Comparison of ENCODE assay signal across 9 mouse cellular contexts in the genomic region with DNA sequence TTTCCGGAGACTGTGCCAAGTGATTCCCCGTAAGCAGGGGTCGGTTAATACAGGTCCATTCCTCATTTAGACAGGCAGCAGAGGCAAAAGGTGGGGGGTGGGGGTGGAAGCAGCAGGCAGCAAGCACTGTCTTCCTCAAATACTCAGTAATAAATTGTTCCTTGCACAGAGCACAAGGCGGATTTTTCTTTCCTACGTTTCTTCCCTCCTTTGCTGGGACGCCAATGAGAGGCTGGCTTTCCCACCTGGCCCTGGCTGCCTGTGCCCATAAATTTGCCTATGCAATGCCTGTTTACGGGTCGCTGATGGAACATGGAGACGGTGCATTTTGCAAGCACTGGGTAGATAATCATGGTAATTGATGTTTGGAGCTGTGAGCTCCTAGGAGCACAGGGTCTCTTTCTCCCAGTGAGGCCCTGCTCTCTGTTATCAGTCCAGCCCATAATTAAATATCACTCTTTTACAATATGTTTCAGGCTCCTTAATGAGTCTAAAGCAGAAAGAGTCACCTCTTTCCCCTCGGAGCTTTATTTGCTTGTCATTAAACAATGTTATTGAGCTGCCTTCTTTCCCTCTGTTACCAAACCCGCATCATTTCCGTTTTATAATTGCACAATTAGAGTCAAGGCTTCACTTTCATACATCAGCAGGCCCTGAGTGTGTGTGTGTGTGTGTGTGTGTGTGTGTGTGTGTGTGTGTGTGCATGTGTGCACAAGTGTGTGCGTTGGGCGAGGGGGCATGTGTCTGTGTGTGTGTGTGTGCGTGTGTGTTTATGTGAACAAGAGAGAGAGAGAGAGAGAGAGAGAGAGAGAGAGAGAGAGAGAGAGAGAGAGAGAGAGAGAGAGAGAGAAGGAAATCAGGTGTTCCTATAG.
DNase-seq lines count a peak whose midpoint lies in the region; ATAC-seq and TF ChIP-seq lines count a peak whose summit lies in the region.
"Had no signal": no experiment of that assay in that cellular context is flagged by ENCODE, and none has a peak within 500 bp of the region (broad histone marks: within the 10 kb centered on the region; RNA-seq: fewer than 3 reads in every experiment).

No protein-coding gene starts in this region.

- intact Hi-C loops in left cerebral cortex, postnatal 14 days (cut with DNase I): loop anchor here (5.0 to 10.0 kb wide), 3 partner anchors 341 to 1368 kb away; no protein-coding TSS in a partner anchor

- no peak overlapping the region for H3K4me2 ChIP-seq in stomach, embryonic 14.5 days (replicated peaks; ENCODE audit: low read depth, low read length)
- H3K4me2 ChIP-seq in stomach, postnatal 0 days (replicated peaks; ENCODE audit: low read depth): no peak overlapping the region
- H3K4me2 ChIP-seq in limb, embryonic 13.5 days (replicated peaks): peak overlapping the region; percentile 48
- H3K4me2 ChIP-seq: limb, embryonic 15.5 days had no signal

- no peaks in the 10 kb centered on the region for H3K4me1 ChIP-seq in stomach, embryonic 14.5 days (ENCODE audit: control insufficient read depth, insufficient read depth, low read length)
- no peaks in the 10 kb centered on the region for H3K4me1 ChIP-seq in stomach, postnatal 0 days (replicated peaks; ENCODE audit: control insufficient read depth, insufficient read depth)
- peaks cover 15% of the 10 kb centered on the region for H3K4me1 ChIP-seq in limb, embryonic 13.5 days

- no peak overlapping the region; the same call in 1 of the 2 replicates for H3K27ac ChIP-seq in stomach, embryonic 14.5 days (ENCODE audit: low read length)
- H3K27ac ChIP-seq in stomach, postnatal 0 days (replicated peaks): no peak overlapping the region
- no peak overlapping the region for H3K27ac ChIP-seq in limb, embryonic 13.5 days
- H3K27ac ChIP-seq: limb, embryonic 15.5 days had no signal

- 24% methylated on average over 14 of the region's 15 CpGs for whole genome bisulfite sequencing in stomach, embryonic 14.5 days
- 48% methylated on average over 15 of the region's 15 CpGs for WGBS in stomach, postnatal 0 days
- WGBS in limb, embryonic 13.5 days: 21% methylated on average over 15 of the region's 15 CpGs

- no peaks in the 10 kb centered on the region for H3K27me3 ChIP-seq in stomach, embryonic 14.5 days (ENCODE audit: control insufficient read depth, insufficient read depth, low read length)
- H3K27me3 ChIP-seq in stomach, postnatal 0 days (ENCODE audit: control insufficient read depth, insufficient read depth, low read length): no peaks in the 10 kb centered on the region
- peaks cover 6% of the 10 kb centered on the region; the same call in 1 of the 2 replicates for H3K27me3 ChIP-seq in limb, embryonic 13.5 days
- H3K27me3 ChIP-seq: limb, embryonic 15.5 days had no signal

- ATAC-seq in stomach, embryonic 14.5 days (ENCODE audit: insufficient number of reproducible peaks, insufficient read depth, low FRiP score, low read depth): peak; percentile 37; the same call in 1 of the 2 replicates
- no peak for ATAC-seq in stomach, postnatal 0 days (ENCODE audit: low FRiP score, low TSS enrichment)
- no peak for ATAC-seq in limb, embryonic 13.5 days (ENCODE audit: low FRiP score, low read depth)
- no peak for ATAC-seq in CD4-positive, CD25-positive, alpha-beta regulatory T cell, adult 4 months

- no peak for TF ChIP-seq EP300 in stomach, postnatal 0 days (optimal IDR thresholded peaks at IDR 0.05)

- no peaks in the 10 kb centered on the region for H3K36me3 ChIP-seq in stomach, embryonic 14.5 days (ENCODE audit: control insufficient read depth, insufficient read depth, low read length)
- H3K36me3 ChIP-seq in stomach, postnatal 0 days (ENCODE audit: control insufficient read depth, insufficient read depth, low read length): no peaks in the 10 kb centered on the region
- no peaks in the 10 kb centered on the region for H3K36me3 ChIP-seq in limb, embryonic 13.5 days
- H3K36me3 ChIP-seq: limb, embryonic 15.5 days had no signal

- peak; percentile 41 to 73 for DNase-seq in adrenal gland, adult (ENCODE audit: inconsistent age in 2 of 2, low spot score in 1 of 2)
- no peak for DNase-seq in adrenal gland, adult 18-20 months (ENCODE audit: low spot score in 2 of 2)
- no peak for DNase-seq in stomach, postnatal 0 days (ENCODE audit: low spot score)
- DNase-seq in cerebellum, adult 9-10 months: no peak
- no peak for DNase-seq in left cerebral cortex, postnatal 14 days (ENCODE audit: low spot score in 2 of 2)

- no peaks in the 10 kb centered on the region for H3K9me3 ChIP-seq in stomach, embryonic 14.5 days (ENCODE audit: control insufficient read depth, low read depth, low read length)
- H3K9me3 ChIP-seq in stomach, postnatal 0 days (ENCODE audit: control insufficient read depth, low read length): no peaks in the 10 kb centered on the region
- no peaks in the 10 kb centered on the region for H3K9me3 ChIP-seq in limb, embryonic 13.5 days
- H3K9me3 ChIP-seq: limb, embryonic 15.5 days had no signal

- no peak for TF ChIP-seq CTCF in stomach, postnatal 0 days (IDR thresholded peaks at IDR 0.05; ENCODE audit: low read depth)

- no peak overlapping the region for H3K4me3 ChIP-seq in stomach, embryonic 14.5 days (ENCODE audit: low read depth, low read length)
- H3K4me3 ChIP-seq in stomach, postnatal 0 days (ENCODE audit: low read depth, low read length): no peak overlapping the region
- H3K4me3 ChIP-seq in limb, embryonic 13.5 days: no peak overlapping the region
- H3K4me3 ChIP-seq: limb, embryonic 15.5 days had no signal

- H3K9ac ChIP-seq in stomach, embryonic 14.5 days (replicated peaks; ENCODE audit: low read depth, low read length): no peak overlapping the region
- H3K9ac ChIP-seq in stomach, postnatal 0 days (ENCODE audit: low read length): no peak overlapping the region
- no peak overlapping the region for H3K9ac ChIP-seq in limb, embryonic 13.5 days
- H3K9ac ChIP-seq: limb, embryonic 15.5 days had no signal

Comparison
In these comparisons a context has a peak if more than half of its experiments do, and no peak if none do; other contexts are left out.
1. DNase-seq: peak in adrenal gland, adult (2 of 2); none in adrenal gland, adult 18-20 months (0 of 2), stomach, postnatal 0 days (single experiment), cerebellum, adult 9-10 months (single experiment) and left cerebral cortex, postnatal 14 days (0 of 2).